26 mouse cellular contexts compared by ENCODE assay signal in the genomic region with DNA sequence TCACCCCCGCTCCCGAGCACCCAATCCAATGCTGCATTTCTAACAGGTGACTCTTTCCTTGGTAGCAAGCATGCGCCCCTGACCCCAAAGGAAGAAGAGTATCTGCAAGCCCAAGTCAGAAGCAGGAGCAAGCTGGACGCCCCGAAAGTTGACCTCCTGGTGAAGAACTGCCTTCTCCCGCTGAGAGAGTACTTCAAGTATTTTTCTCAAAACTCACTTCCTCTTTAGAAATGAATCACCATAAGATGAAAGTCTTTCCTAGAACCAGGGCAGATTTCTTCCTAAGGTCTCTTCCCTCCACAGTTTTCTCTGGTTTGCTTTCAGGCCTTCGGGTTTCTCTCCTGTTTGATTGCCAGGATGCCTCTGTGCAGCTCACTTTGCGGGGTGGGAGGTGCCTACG. TPM values are rescaled to one million over a fixed set of nuclear protein-coding genes. Genes with fewer than 3 reads are reported as not detected.
"Had no signal": no experiment of that assay in that cellular context is flagged by ENCODE, and none has a peak within 500 bp of the region (broad histone marks: within the 10 kb centered on the region; RNA-seq: fewer than 3 reads in every experiment).

No protein-coding gene starts in this region.

- H3K4me2 ChIP-seq: intestine, embryonic 15.5 days; lung, embryonic 15.5 days; midbrain, embryonic 12.5 days; midbrain, embryonic 15.5 days had no signal

- DNase-seq: kidney, adult 11 months; kidney, adult 9 months; kidney, postnatal 25 days; layer of hippocampus, postnatal 36 days; liver, postnatal 0 days; lung, postnatal 10 days; lung, postnatal 36 days; retina, postnatal 1 day; right cerebral cortex, postnatal 25 days; spleen, adult 18-20 months; thymus, adult 18-20 months; thymus, postnatal 36 days had no signal

- H3K4me3 ChIP-seq: intestine, embryonic 15.5 days; layer of hippocampus, adult 2 months; left cerebral cortex, adult 2 months; lung, embryonic 15.5 days; midbrain, embryonic 12.5 days; midbrain, embryonic 15.5 days had no signal

- H3K9ac ChIP-seq: intestine, embryonic 15.5 days; liver, embryonic 14.5 days; liver, postnatal 0 days; lung, embryonic 15.5 days; midbrain, embryonic 12.5 days; midbrain, embryonic 15.5 days had no signal

- H3K36me3 ChIP-seq: intestine, embryonic 15.5 days; lung, embryonic 15.5 days; midbrain, embryonic 12.5 days; midbrain, embryonic 15.5 days had no signal

- H3K9me3 ChIP-seq: intestine, embryonic 15.5 days; lung, embryonic 15.5 days; midbrain, embryonic 12.5 days; midbrain, embryonic 15.5 days had no signal

- ATAC-seq: intestine, embryonic 15.5 days; liver, postnatal 0 days; midbrain, embryonic 15.5 days had no signal

- H3K27ac ChIP-seq: intestine, embryonic 15.5 days; kidney, postnatal 0 days; layer of hippocampus, adult 2 months; left cerebral cortex, adult 2 months; liver, embryonic 14.5 days; lung, embryonic 15.5 days; midbrain, embryonic 12.5 days; midbrain, embryonic 15.5 days had no signal

- H3K27me3 ChIP-seq: midbrain, embryonic 15.5 days had no signal

- H3K4me1 ChIP-seq: lung, embryonic 15.5 days; midbrain, embryonic 12.5 days; midbrain, embryonic 15.5 days had no signal

RNA-seq across cellular contexts. Expression of a gene that starts 19.7 kb away (rescaled TPM):
- total RNA-seq: liver, adult 2 months had no signal
- polyA plus RNA-seq: liver, adult 2 months; liver, embryonic 14.5 days; liver, postnatal 0 days; neural tube, embryonic 11.5 days had no signal

RNA-seq across cellular contexts. Expression of a gene that starts 21.4 kb away (rescaled TPM):
- total RNA-seq: layer of hippocampus, adult 2 months; layer of hippocampus, postnatal 10 days; left cerebral cortex, postnatal 36 days; liver, adult 2 months had no signal
- polyA plus RNA-seq: limb, embryonic 11.5 days; liver, adult 2 months; liver, postnatal 0 days; midbrain, embryonic 12.5 days; midbrain, embryonic 15.5 days; neural tube, embryonic 11.5 days; neural tube, embryonic 14.5 days had no signal
